Mouse (Mus musculus) forebrain, embryonic 11.5 days (tissue): ENCODE results near the gene Rrp1b. TPM values are rescaled to one million over a fixed set of nuclear protein-coding genes. Genes with fewer than 3 reads are reported as not detected.

Experiments used
- ATAC-seq: fragments of 200-750 bp; cut with Nextera tagmentation; replicated peaks from 2 replicates; pipeline ENCODE4 v1.8.0; 2017; ENCODE audit warnings: moderate TSS enrichment; ENCODE audit not compliant: low FRiP score
- DNase-seq: peaks from one replicate; pipeline ENCODE4 v3.0.0-alpha.2; 2017; ENCODE audit warnings: low spot score
- H3K27ac ChIP-seq: fragments of 300-500 bp; sonication (generic); 2 replicates; pipeline ENCODE4 v1.5.1; 2014; ENCODE audit warnings: low read depth, low read length
- H3K27me3 ChIP-seq: fragments of 300-500 bp; sonication (generic); 2 replicates; pipeline ENCODE4 v1.6.1; 2014; ENCODE audit warnings: mild to moderate bottlenecking, low read length, mixed read lengths; ENCODE audit not compliant: control insufficient read depth, insufficient read depth
- H3K36me3 ChIP-seq: fragments of 300-500 bp; sonication (generic); 2 replicates; pipeline ENCODE4 v1.6.1; 2014; ENCODE audit warnings: mild to moderate bottlenecking, low read length, moderate library complexity, mixed read lengths; ENCODE audit not compliant: control insufficient read depth, insufficient read depth
- H3K4me1 ChIP-seq: fragments of 300-500 bp; sonication (generic); replicated peaks from 2 replicates; pipeline ENCODE4 v1.6.1; 2014; ENCODE audit warnings: low read length, mixed read lengths; ENCODE audit not compliant: control insufficient read depth, insufficient read depth
- H3K4me2 ChIP-seq: fragments of 300-500 bp; sonication (generic); 2 replicates; pipeline ENCODE4 v1.6.1; 2014; ENCODE audit warnings: low read depth, mild to moderate bottlenecking, low read length, moderate library complexity, mixed read lengths; ENCODE audit not compliant: severe bottlenecking
- H3K4me3 ChIP-seq: fragments of 300-500 bp; sonication (generic); 2 replicates; pipeline ENCODE4 v1.5.1; 2014; ENCODE audit warnings: low read depth, low read length
- H3K9ac ChIP-seq: fragments of 300-500 bp; sonication (generic); 2 replicates; pipeline ENCODE4 v1.6.1; 2014; ENCODE audit warnings: low read length
- H3K9me3 ChIP-seq: fragments of 300-500 bp; sonication (generic); 2 replicates; pipeline ENCODE4 v1.6.1; 2016; ENCODE audit warnings: low read length, mixed read lengths; ENCODE audit not compliant: control insufficient read depth
- WGBS: fragments of 180-500 bp; shearing (Covaris S2); extraction: QIAGEN DNeasy Blood & Tissue Kit; methylation state at CpG from one replicate; pipeline ENCODE4 v1.1.7; 2014; 5-methylcytosine and 5-hydroxymethylcytosine counted together
- polyA plus RNA-seq: library from polyadenylated mRNA; unstranded; fragments of >200 nt; fragmentation: Nextera tagmentation; extraction: Ambion mirVana; gene quantifications from 2 replicates; pipeline ENCODE4 v1.2.1, GENCODE M21; 2014

Rrp1b gene
- polyA plus RNA-seq, 1 experiment from 2014 or later: 70.7 TPM

- no peak overlapping the region for H3K4me3 ChIP-seq
- 0 out of 2 replicates have a peak, but pooled peaks cover 2% of the 10 kb centered on the region for H3K4me1 ChIP-seq
- no peaks in the 10 kb centered on the region for H3K27me3 ChIP-seq
- H3K4me2 ChIP-seq: no peak overlapping the region
- ATAC-seq (no peak), DNase-seq (no peak)
- H3K9ac ChIP-seq: no peak overlapping the region
- WGBS: 96% methylated on average over 5 of the region's 5 CpGs
- no peak overlapping the region for H3K27ac ChIP-seq
- H3K36me3 ChIP-seq: peaks cover 4% of the 10 kb centered on the region
- no peaks in the 10 kb centered on the region for H3K9me3 ChIP-seq
Measured at GRCm38 (mm10) chr17:32046541-32046940, 10.6 kb downstream of the Rrp1b start.

DNA sequence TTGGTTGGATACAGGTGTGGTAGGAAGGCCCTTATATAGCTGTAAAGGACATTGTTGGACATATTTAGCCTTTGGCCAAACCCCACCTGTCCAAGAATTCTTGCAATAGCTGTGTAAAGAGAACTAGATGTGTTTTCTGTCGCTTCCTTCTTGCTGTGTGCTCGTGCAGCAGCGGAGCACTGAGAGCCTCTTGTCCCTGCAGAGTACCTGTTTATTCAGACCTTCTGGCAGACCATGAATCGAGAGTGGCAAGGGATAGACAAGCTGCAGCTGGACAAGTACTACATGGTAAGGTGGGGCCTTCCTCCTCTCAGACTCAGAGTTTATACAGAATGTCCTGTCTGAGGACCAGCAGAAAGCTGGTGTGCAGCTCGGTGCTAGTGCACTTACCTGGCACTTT is 12.5 kb downstream of the Rrp1b start:
- Histone ChIP-seq H3K27ac (no peak overlapping the region), H3K9me3 (no peaks in the 10 kb centered on the region), H3K36me3 (peaks cover 8% of the 10 kb centered on the region), H3K4me2 (no peak overlapping the region), H3K4me3 (no peak overlapping the region), H3K27me3 (no peaks in the 10 kb centered on the region), H3K9ac (no peak overlapping the region), H3K4me1 (no peaks in the 10 kb centered on the region)
- WGBS: 89% methylated on average over 5 of the region's 5 CpGs
- DNase-seq (no peak), ATAC-seq (no peak)

GRCm38 (mm10) chr17:32049914-32050313 is 14.0 kb downstream of the Rrp1b start:
- DNase-seq: no peak
- Histone ChIP-seq H3K4me2 (no peak overlapping the region), H3K4me3 (no peak overlapping the region), H3K27ac (no peak overlapping the region), H3K27me3 (no peaks in the 10 kb centered on the region), H3K4me1 (no peaks in the 10 kb centered on the region), H3K9me3 (no peaks in the 10 kb centered on the region), H3K36me3 (peaks cover 8% of the 10 kb centered on the region), H3K9ac (no peak overlapping the region)
- ATAC-seq: no peak
- 89% methylated on average over 4 of the region's 4 CpGs for WGBS

DNA sequence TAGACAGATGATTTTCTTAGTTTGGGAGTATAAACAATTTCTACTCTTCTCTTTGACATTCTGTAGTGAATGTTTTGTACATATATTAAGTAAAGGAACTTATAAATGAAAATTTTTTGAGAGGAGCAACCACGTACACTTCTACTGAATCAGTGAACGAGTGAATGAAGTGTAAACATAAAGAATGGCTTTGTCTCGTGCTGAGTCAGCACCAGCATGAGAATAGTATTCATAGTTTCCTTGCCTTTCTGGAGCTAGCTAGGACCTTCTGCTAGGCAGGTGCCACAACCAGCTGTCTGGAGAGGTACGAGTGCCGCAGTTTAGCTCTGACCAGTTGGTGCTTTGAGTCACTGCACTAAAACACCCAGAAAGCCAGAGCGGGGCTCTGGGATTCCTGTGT is 14.7 kb downstream of the Rrp1b start:
- DNase-seq (no peak), ATAC-seq (no peak)
- no peaks in the 10 kb centered on the region for H3K27me3 ChIP-seq
- 92% methylated on average over 6 of the region's 6 CpGs for WGBS
- H3K4me1 ChIP-seq: no peaks in the 10 kb centered on the region
- peaks cover 8% of the 10 kb centered on the region for H3K36me3 ChIP-seq
- H3K27ac ChIP-seq: no peak overlapping the region
- H3K9ac ChIP-seq: no peak overlapping the region
- H3K4me3 ChIP-seq: no peak overlapping the region
- no peaks in the 10 kb centered on the region for H3K9me3 ChIP-seq
- H3K4me2 ChIP-seq: no peak overlapping the region

DNA sequence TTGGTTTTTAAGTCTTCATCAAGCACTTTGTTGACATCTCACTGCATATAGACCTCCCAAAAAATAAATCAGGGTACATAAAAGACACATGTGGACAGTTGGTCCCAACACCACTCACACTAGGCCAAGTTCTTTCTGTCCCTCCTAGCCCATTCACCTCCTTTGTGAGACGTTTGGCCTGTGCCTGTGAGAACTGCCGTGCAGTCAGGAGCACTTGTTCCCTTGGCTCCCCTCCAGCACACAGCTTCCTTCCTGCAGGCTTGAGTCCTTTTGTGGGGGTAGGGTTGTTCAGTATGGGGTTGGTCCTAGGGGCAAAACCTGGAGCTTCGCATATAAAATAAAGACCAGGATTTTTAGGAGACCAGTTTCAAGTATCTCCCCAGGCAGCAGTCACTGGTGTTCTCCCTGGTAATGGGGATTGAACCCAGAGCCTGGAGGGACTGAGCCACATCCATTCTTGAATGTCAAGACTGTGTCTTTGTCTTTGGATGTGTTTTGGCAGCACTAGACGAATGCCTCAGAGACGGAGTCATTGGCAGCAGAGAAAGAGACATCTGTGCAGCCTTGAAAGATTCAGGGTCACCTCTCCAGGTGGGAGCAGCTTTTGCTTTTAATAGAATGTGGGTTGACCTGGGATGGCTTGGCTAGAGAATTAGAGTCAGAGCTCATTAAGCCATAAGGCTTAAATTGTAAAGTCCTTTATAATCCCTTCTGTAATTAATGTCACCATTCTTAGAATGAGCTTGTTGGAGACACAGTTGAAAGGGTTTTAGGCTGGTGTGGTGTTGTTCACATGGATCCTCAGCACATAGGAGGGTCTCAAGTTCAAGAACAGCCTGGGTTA is 16.6 kb downstream of the Rrp1b start:
- DNase-seq: no peak
- Histone ChIP-seq H3K4me1 (no peaks in the 10 kb centered on the region), H3K27ac (no peak overlapping the region), H3K4me2 (no peak overlapping the region), H3K9me3 (no peaks in the 10 kb centered on the region), H3K9ac (no peak overlapping the region), H3K36me3 (peaks cover 12% of the 10 kb centered on the region; the same call in 1 of the 2 replicates), H3K4me3 (no peak overlapping the region), H3K27me3 (no peaks in the 10 kb centered on the region)
- no peak for ATAC-seq
- WGBS: 82% methylated on average over 5 of the region's 5 CpGs

DNA sequence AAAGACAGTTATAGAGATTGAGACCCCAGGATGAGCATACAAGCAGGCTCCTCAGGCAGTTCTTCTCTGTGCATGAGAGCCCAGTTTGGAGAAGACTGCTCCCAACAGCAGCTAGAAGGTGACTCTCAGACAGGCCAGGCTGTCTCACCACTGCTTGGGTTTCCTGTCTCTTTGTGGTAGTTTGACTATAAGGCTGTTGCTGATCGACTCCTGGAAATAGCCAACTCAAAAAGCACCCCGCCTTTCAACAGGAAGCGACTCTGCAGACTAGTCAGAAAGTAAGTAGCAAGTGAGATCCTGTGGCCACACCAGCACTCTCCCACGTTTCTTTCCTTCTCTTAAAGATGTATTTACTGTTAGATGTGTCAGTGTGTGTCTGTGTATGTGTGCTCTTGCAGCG is 17.8 kb downstream of the Rrp1b start:
- Histone ChIP-seq H3K9me3 (no peaks in the 10 kb centered on the region), H3K4me1 (no peaks in the 10 kb centered on the region), H3K4me3 (no peak overlapping the region), H3K36me3 (peaks cover 14% of the 10 kb centered on the region; the same call in 1 of the 2 replicates), H3K27ac (no peak overlapping the region), H3K4me2 (no peak overlapping the region), H3K9ac (no peak overlapping the region), H3K27me3 (no peaks in the 10 kb centered on the region)
- 93% methylated on average over 5 of the region's 5 CpGs for WGBS
- DNase-seq (no peak), ATAC-seq (no peak)

DNA sequence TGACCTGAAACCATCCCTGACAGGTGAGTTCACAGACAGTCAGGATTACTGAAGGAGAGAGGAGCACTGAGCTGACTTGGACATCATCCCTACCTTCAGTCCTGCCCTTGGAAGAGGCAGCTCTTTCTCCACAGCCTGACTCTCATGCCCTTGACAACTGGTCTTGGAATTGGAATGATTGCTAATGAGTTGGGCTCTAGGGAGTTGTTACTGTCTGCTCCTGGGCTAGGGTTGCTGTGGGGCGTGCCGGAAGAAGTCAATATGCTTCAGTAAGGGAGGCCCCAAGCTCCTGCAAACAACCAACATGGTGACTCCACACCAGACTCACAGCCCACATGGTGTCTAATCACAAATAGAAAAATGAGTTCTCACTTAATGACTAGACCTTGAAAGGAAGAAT is 21.9 kb downstream of the Rrp1b start:
- no peak overlapping the region for H3K4me2 ChIP-seq
- H3K9ac ChIP-seq: no peak overlapping the region
- H3K4me3 ChIP-seq: no peak overlapping the region
- H3K36me3 ChIP-seq: peaks cover 8% of the 10 kb centered on the region; the same call in 1 of the 2 replicates
- WGBS: 93% methylated on average over 2 of the region's 2 CpGs
- H3K27ac ChIP-seq: no peak overlapping the region
- no peaks in the 10 kb centered on the region for H3K9me3 ChIP-seq
- ATAC-seq (no peak), DNase-seq (no peak)
- no peaks in the 10 kb centered on the region for H3K4me1 ChIP-seq
- H3K27me3 ChIP-seq: no peaks in the 10 kb centered on the region

GRCm38 (mm10) chr17:32059084-32059483 is 23.2 kb downstream of the Rrp1b start:
- H3K9me3 ChIP-seq: no peaks in the 10 kb centered on the region
- no peaks in the 10 kb centered on the region for H3K4me1 ChIP-seq
- 86% methylated on average over 2 of the region's 2 CpGs for WGBS
- H3K27me3 ChIP-seq: no peaks in the 10 kb centered on the region
- H3K4me2 ChIP-seq: no peak overlapping the region
- no peak overlapping the region for H3K9ac ChIP-seq
- H3K36me3 ChIP-seq: peaks cover 8% of the 10 kb centered on the region; the same call in 1 of the 2 replicates
- DNase-seq (no peak), ATAC-seq (no peak)
- H3K27ac ChIP-seq: no peak overlapping the region
- H3K4me3 ChIP-seq: no peak overlapping the region

GRCm38 (mm10) chr17:32061219-32061618 is 25.3 kb downstream of the Rrp1b start:
- H3K4me3 ChIP-seq: no peak overlapping the region
- H3K27me3 ChIP-seq: no peaks in the 10 kb centered on the region
- no peak overlapping the region for H3K9ac ChIP-seq
- H3K27ac ChIP-seq: no peak overlapping the region
- WGBS: 95% methylated on average over 14 of the region's 14 CpGs
- DNase-seq (no peak), ATAC-seq (no peak)
- no peak overlapping the region for H3K4me2 ChIP-seq
- no peaks in the 10 kb centered on the region for H3K4me1 ChIP-seq
- peaks cover 7% of the 10 kb centered on the region; the same call in 1 of the 2 replicates for H3K36me3 ChIP-seq
- H3K9me3 ChIP-seq: no peaks in the 10 kb centered on the region
